Mouse (Mus musculus) CD4-positive, CD25-positive, alpha-beta regulatory T cell, adult 9 weeks (primary cell): ENCODE measurements around the gene Rps28. TPM values are rescaled to one million over a fixed set of nuclear protein-coding genes. Genes with fewer than 3 reads are reported as not detected.

Source experiments
- polyA plus RNA-seq: library from polyadenylated mRNA; unstranded; fragments of 100-300 nt; shearing (Covaris generic); gene quantifications from one replicate; pipeline ENCODE4 v1.2.1, GENCODE M21; 2017

Gene Rps28
- 1,412 TPM for polyA plus RNA-seq

GRCm38 (mm10) chr17:33824084-33824996 lies at the start of gene Rps28, which contains the start of gene Ndufa7:
Rps28 (minus strand) TSS chr17:33824562.
Ndufa7 (plus strand) TSS chr17:33824572.

GRCm38 (mm10) chr17:33873537-33873936 lies 49.2 kb upstream of the Rps28 start, which contains the start of gene Gm7029:
Gm7029 (plus strand) TSS chr17:33873837.

DNA sequence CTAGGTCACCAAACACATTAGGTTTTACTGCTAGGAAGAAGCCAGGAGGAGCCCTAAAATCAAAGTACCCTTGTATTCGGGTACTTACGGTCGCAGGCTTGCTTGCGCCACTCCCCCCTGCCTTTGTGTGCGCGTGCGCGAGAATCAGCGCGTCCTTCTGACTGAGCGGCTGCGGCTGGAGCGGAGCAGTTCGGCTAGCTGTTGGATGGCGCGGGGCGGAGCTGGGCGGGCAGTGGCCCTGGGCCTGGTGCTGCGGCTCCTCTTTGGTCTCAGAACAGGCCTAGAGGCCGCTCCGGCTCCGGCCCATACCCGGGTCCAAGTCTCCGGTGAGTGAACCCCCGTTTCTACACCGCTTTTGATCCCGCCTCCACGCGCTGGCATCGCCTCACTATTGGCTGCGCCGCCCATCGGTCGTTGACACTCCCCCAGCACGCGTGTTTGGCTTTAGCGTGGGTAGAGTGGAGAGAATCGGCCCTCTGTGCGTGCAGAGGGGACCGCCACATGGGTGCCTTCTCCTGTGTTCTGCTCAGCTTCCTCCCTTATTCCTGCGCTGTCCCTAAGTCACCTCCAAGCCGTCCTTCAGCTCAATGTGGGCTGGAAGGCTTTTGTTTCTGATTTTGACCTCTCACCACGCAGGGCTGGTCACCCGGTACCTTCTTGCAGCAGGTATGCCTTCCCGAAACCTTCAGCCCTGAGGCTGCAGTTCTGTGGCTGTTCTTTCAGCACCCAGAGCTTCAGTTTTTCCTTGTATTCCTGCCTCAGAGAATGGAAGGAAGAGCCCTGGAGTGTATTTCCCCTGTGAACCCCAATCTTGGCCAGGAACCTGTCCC lies 18.8 kb upstream of the Rps28 start, which contains the start of gene Cd320:
TSS of gene Cd320 (plus strand) at position 126 of the 830 bp plus-strand sequence.

DNA sequence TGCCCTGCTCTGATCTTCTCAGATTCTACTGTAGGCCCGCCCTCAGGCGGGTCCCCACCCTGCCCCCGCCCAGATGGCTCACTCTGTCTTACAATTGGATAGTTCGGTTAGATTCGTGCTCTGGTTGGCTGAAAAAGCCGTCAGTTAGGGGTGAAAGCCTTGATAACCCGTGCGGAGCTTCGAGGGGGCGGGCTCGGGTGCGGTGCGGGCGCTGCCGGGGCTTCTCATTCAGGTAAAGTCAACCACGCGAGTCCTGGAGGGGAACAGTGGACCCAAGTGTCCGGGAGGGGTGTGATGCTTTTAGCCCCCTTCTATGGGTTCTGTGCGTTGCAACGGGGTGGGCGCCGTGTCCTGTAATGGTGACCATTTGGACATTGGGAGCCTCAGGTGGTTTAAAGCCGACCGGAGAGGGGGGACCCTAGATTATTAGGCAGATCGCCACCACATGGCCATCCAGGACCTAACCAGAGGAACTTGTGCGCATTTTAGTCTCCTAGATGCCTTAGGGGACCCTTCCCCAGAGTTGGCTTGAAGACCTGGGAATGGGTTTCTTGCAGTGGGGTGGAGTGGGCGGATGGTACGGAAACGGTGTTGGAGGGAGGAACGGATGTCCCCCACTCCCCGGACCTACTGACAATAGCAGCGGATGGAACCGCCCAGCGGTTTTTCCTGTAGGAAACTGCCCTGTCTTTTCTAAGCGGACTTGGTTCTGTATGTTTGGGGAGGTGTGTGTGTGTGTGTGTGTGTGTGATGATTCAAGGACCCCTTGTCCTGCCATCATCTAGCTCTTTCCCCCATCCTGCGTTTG lies 13.8 kb downstream of the Rps28 start, which contains the start of gene Kank3:
TSS of gene Kank3 (plus strand) at position 186 of the 808 bp plus-strand sequence.

DNA sequence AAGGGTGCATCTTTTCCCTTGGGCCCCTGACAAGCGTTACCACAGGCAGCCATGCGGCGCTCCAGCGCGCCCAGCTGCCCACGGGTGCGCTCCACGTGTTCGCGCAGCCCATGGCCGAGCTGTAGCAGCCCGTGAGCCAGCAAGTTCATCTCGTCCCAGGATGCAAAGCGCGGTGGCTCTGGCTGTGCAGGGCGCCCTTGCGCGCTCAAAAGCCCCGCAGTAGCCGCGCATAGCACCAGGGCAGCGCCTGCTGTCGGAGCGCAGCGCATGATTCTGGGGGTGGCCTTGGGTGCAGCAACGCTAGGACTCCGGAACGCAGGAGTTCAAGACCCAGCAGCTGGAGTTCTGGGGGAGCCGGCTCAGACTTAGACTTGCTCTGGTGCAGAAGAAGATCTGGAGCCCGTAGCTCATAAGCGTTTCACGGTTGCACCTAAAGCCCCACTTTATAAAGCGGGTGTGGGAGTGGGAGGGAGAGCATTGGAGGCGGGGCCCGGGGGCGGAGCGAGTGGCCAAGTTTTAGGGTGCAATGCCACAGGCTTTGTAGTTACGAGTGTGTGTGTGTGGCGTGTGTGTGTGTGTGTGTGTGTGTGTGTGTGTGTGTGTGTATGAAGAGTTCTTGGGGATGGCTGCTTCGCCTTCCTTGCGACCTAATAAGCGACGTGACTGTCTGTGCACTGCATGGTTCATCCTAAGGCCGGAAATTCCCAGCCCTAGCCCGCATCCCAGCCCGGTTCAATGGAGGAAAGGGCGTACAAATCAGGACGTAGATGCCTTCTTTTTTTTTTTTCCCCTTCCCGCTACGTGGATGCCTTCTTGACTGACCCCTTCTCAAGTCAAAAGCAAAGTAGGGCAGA lies 43.0 kb downstream of the Rps28 start, which contains the start of gene Angptl4:
TSS of gene Angptl4 (minus strand) at position 707 of the 854 bp plus-strand sequence.

Other genes with a start within 250 kb of the Rps28 start
- 82.5 TPM for gene Zfp414, start 195.5 kb downstream of the Rps28 start, polyA plus RNA-seq
- gene Pram1, start 186.5 kb downstream of the Rps28 start, polyA plus RNA-seq = 2.5 TPM
- 352 TPM for gene Hnrnpm, start 137.7 kb downstream of the Rps28 start, polyA plus RNA-seq
- gene March2, start 105.9 kb downstream of the Rps28 start, polyA plus RNA-seq = 33.3 TPM
- gene Rab11b, start 64.0 kb downstream of the Rps28 start, polyA plus RNA-seq = 331 TPM
- gene Angptl4, start 42.7 kb downstream of the Rps28 start, polyA plus RNA-seq = 3.4 TPM
- gene Kank3, start 14.0 kb downstream of the Rps28 start, polyA plus RNA-seq = 3.2 TPM
- 422 TPM for gene Ndufa7, start within 50 bp of the Rps28 start, polyA plus RNA-seq
- 26.2 TPM for gene Cd320, start 18.5 kb upstream of the Rps28 start, polyA plus RNA-seq
- not detected for gene Gm7029, start 49.3 kb upstream of the Rps28 start, polyA plus RNA-seq
- 5.5 TPM for gene Kifc1, start 66.1 kb upstream of the Rps28 start, polyA plus RNA-seq
- gene Platr17, start 80.6 kb upstream of the Rps28 start, polyA plus RNA-seq = 4.0 TPM
- gene Daxx, start 84.9 kb upstream of the Rps28 start, polyA plus RNA-seq = 143 TPM
- 701 TPM for gene Tapbp, start 91.3 kb upstream of the Rps28 start, polyA plus RNA-seq
- gene Zbtb22, start 91.3 kb upstream of the Rps28 start, polyA plus RNA-seq = 23.0 TPM
- 107 TPM for gene Rgl2, start 105.0 kb upstream of the Rps28 start, polyA plus RNA-seq
- 152 TPM for gene Pfdn6, start 115.8 kb upstream of the Rps28 start, polyA plus RNA-seq
- 76.0 TPM for gene Wdr46, start 116.1 kb upstream of the Rps28 start, polyA plus RNA-seq
- 46.4 TPM for gene B3galt4, start 126.9 kb upstream of the Rps28 start, polyA plus RNA-seq
- 90.1 TPM for gene Vps52, start 131.2 kb upstream of the Rps28 start, polyA plus RNA-seq
- gene Rps18, start 131.4 kb upstream of the Rps28 start, polyA plus RNA-seq = 3,509 TPM
- 12,738 TPM for gene H2-K1, start 175.8 kb upstream of the Rps28 start, polyA plus RNA-seq
- 15.2 TPM for gene Ring1, start 200.1 kb upstream of the Rps28 start, polyA plus RNA-seq
- 37.9 TPM for gene H2-Ke6, start 203.5 kb upstream of the Rps28 start, polyA plus RNA-seq
- gene Slc39a7, start 207.1 kb upstream of the Rps28 start, polyA plus RNA-seq = 157 TPM
- 23.4 TPM for gene Rxrb, start 207.2 kb upstream of the Rps28 start, polyA plus RNA-seq
- 2.1 TPM for gene Col11a2, start 214.9 kb upstream of the Rps28 start, polyA plus RNA-seq